Mouse (Mus musculus): ENCODE results near the gene Stat4.

Gene Stat4

GRCm38 (mm10) chr1:51986848-51987247 lies at the start of gene Stat4:
Gene Stat4 (plus strand): TSS chr1:51987148.
- DNase-seq (ENCODE audit: low read depth, low spot score), result no peak

DNA sequence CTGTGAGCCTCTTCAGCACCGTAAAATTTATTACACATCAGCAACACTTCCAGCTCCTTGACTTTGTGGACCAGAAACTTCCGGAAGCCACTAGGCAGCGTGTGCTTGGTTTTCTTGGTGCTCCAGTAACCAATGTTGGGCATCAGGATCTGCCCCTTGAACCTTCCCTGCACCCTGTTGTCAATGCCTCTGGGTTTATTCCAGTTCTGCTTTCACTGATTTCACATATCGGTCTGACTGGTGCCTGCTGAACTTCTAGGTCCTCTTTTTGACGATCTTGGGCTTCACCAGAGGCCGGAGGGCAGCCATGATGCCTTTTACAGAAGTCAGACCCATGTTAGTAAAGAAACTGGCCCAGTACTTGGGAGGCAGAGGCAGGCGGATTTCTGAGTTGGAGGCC lies 48.6 kb upstream of the Stat4 start:
- no peak for DNase-seq (ENCODE audit: low read depth, low spot score)

DNA sequence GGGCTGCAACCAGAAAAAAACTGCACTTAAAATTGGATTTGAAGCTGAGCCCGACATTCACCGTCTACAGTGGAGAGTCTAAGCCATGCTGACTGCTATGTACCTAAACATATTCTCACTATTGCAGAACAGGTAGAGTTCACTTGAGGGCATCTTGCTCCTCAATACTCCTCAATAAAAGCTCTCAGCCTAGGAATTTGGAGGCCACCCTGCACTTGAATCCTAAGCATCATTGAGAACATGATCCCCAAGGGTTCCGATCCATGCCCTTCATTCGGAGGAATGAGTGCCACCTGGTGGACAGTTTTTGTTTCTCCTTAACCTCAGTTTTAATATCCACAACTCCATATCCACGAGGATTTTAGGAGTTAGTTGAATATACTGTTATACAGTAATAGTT lies 42.2 kb upstream of the Stat4 start:
- peak; percentile 65 for DNase-seq (ENCODE audit: low read depth, low spot score)

DNA sequence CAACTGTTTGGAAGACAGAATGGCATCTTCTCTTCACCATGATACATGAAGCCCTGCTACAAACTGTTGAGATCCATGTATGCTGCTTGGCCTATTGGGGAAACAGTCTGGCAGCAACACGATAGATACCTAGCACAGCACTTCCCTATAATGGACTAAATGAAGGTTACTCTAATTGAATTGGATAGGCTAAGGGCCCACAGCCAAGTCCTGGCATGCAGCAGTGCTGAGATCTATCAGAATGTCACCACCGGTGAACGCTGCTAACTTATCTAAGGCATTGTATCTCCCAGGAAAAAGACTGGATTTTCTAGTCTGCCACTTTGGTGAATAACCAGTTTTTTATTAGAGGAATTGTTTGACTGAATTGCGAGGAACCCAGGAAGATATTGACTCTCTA lies 39.8 kb upstream of the Stat4 start:
- DNase-seq (ENCODE audit: low read depth, low spot score), result no peak

DNA sequence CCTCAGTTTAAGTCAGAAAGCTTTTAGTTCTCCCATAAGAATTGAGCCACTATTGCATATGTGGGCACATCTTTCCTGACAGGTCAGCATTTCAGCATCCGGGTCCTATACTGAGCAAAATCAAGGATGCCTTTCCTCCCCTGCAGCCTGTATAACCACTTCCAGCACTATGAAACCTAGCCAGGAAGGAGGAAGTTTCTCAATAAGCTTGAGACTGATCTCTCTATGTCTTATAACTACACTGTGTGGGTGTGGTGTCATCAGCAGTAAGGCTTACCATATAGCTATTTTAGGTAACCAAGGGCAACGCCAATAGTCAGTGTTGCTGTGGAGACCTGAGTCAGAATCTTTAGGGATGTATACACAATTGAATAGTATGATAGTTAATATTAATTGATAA lies 22.3 kb upstream of the Stat4 start:
- DNase-seq (ENCODE audit: low read depth, low spot score), result no peak

GRCm38 (mm10) chr1:51968994-51969393 lies 18.0 kb upstream of the Stat4 start:
- no peak for DNase-seq (ENCODE audit: low read depth, low spot score)

- DNase-seq (ENCODE audit: low read depth, low spot score), result no peak
These were observed 16.8 kb upstream of the Stat4 start for GRCm38 (mm10) chr1:51970182-51970581.

DNA sequence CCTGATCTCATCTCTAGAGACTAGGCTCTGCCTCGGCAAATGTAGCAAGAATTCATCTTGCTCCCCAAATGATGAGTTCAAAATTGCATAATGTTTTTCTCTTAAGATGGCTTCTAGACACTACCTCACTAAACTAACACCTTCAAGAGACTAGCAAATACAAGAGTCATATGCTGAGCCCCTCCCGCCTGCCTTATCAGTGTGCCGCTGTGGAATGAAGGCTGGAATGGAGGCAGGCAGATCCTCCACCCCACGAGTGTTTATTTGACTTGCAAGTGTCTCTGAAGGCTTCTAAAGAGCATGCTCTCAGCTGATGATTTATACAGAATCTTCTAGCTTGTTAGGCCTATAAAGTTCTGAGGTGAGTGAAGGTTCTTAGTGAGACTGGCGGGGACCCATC lies 11.4 kb upstream of the Stat4 start:
- DNase-seq (ENCODE audit: low read depth, low spot score), result no peak

DNA sequence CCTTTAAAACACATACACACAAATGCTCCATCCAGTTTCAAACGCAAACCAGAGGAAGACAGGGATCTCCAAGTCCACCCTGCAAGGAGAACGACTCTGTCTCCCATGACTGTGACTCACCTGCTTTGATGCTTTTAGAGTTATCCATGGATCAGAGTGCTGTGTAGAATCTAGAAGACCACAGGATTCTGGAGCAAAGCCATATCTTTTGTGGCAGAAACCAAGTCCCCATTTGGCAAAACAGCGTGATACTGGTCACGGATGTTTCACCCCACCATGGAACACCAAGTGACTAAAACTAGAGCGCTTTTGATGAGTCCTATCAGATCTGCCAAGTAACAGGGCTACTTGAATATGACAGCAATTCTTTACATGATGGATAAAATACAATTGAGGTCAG lies 7.9 kb upstream of the Stat4 start:
- no peak for DNase-seq (ENCODE audit: low read depth, low spot score)

DNA sequence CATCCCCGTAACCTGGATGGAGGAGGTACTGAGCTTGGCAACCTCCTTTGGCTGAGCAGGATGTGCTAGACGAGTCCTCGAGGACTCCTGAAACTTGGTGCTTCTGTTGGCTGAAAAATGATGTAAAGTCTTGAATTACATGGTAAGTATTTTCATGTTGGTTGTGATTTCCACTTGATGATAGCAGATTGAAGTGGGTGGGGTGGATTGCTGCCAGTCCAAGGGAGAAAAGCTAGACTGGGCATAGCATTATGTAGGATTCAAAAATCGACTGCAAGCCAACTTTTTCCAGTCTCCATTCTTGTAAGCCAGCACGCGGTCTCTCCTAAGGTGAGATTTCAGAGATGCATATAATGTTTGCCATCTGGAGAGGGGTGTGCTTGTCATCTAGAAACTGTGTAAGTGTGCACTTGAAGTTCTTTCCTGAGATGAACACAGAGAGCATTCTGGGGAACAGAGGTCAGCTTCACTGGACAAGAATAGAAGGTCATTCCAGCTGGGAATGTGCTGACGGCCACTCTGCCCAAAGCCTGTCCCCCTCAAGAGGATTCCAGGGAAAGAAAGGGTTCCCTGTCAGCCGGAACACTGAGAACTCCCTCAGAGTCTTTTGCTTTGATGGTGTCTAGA lies 5.1 kb downstream of the Stat4 start:
- DNase-seq (ENCODE audit: low read depth, low spot score), result no peak

- no peak for DNase-seq (ENCODE audit: low read depth, low spot score)
These were observed 9.1 kb downstream of the Stat4 start for GRCm38 (mm10) chr1:51996056-51996455.

DNA sequence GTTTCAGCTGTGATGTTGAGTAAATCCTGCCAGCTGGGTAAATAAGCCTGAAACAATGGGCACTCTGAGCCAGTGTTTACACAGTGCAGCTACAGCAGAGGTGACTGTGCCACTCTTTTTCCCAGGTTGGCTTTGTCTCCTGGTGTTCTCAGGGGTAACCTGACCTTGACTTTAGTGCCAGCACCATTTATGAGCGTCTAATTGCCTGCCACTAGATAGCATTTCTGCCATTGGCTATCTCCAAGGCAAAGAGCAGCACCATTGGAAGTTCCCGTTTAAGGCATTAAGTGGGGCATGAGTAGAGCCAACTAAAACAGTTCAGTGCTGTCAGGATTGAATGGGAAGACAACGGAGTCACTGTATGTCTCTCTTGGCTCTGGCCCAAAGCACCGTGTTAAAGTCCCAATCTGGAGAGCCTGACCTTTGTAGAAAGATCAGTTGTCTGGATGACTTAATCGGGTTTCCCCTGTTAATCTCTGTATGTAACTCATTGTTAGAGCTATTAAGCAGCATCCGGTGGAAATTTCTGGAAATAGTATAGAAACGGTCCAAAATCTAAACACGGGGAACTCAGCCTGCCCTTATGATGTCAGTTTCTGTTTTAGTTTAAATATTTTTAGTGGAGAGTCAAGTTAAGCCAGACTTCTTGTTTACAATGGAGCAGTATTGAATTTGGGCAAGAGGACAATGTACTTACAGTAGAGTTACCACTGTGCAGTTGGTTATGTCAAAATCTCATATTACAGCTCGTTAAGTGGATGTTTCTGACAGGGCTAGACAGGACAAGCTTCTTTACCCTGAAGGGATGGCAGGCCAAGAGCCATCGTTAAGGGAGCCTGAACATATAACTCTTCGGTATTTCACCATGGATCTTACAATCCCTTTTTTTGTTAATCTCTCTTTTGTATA lies 10.1 kb downstream of the Stat4 start:
- no peak for DNase-seq (ENCODE audit: low read depth, low spot score)

GRCm38 (mm10) chr1:51998542-51998941 lies 11.6 kb downstream of the Stat4 start:
- peak; percentile 68 for DNase-seq (ENCODE audit: low read depth, low spot score)

DNA sequence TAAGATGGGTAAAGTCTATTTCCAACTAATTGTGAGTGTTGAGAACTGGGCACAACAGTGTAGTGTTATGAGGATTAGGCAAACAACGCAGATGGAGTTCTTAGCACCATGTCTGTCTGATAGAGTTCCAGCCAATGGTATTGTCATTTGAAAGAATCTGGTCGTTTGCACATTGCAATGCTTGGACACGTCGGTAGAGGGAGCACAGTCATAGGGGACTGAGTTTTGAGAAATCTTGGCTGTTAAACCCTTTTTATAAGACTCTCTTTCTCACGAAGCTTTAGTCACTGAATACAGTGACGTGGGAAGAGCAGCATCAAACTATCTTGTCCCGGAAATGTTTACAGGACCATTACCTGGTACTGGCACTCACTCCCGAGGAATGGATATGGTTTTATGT lies 17.1 kb downstream of the Stat4 start:
- DNase-seq (ENCODE audit: low read depth, low spot score), result peak; percentile 85

DNA sequence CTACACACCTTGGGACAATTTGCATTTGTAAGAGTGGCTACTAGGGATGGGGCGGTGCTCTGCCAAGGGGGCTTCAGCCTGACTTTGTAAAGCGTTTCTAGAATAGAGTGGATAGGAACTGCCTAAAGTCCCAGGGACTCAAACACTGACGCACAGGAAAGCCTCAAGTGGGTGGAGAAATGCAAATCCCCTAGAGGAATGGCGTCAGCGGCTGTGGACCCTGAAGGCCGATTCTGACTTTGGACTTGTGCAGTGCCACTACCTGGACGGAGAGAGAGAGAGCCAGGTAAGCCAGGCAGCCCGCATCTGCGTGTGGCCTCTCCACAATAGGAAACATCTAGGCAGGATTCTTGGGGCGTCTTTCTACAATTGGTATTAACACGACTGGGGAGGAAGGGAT lies 21.5 kb downstream of the Stat4 start:
- peak; percentile 90 for DNase-seq (ENCODE audit: low read depth, low spot score)

DNA sequence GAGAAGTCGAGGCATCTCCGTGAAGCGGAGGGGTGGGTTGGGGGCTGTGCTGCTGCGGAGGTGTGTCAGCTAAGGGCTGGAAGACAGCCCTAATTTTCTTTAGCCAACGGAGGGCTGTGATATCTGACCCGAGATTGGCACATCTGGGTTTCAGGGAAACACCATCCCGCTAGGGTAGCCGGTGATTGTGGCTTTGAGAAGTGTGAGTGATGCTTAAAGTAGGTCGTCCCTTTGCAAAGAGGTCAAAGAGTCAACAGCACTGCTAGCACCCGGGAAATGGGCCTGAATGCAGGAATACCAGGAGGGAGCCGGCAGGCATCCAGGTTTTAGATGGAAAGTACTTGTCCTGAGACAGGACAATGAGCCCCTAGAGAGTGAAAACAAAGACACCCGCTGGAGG lies 22.0 kb downstream of the Stat4 start:
- peak; percentile 71 for DNase-seq (ENCODE audit: low read depth, low spot score)

- no peak for DNase-seq (ENCODE audit: low read depth, low spot score)
These were observed 23.8 kb downstream of the Stat4 start for GRCm38 (mm10) chr1:52010741-52011140.

DNA sequence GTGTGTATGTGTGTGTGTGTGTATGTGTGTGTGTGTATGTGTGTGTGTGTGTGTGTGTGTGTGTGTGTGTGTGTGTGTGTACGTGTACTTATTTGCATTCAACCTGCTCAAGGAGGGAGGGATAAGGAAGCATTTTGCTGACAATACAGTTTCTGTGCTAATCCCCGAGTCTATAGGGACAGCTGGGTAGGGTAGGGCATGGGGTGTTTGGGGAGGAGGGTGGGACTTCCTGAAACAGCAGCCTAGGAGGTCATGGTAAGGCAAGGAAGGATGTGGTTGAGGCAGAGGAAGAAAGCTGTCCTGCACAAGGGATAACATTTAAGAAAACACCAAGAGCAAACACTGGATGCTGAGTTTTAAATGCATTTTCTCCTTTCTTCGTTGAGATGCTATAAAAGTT lies 24.3 kb downstream of the Stat4 start:
- no peak for DNase-seq (ENCODE audit: low read depth, low spot score)

- no peak for DNase-seq (ENCODE audit: low read depth, low spot score)
These were observed 25.3 kb downstream of the Stat4 start for GRCm38 (mm10) chr1:52012231-52012630.

- DNase-seq (ENCODE audit: low read depth, low spot score), result no peak
These were observed 25.8 kb downstream of the Stat4 start for GRCm38 (mm10) chr1:52012757-52013156.

DNA sequence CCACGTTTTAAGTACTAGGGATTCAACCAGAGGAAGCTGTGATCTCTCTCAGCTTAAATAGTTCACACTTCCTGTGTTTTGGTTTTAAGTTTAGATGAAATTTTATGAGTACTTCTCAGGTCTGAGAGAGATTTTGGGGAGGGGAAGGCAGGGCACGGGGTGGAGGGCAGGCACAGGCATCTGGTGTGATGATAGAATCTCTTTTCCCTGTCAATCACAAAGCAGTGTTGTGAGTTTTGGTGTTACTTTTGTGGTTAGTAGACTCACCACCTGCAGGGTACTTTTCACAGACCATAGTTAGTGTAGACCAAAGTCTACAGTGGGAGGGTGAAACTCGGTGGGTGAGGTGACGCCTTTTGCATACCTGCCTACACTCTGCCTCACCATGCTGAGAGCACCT lies 32.7 kb downstream of the Stat4 start:
- no peak for DNase-seq (ENCODE audit: low read depth, low spot score)

GRCm38 (mm10) chr1:52021936-52022725 lies 35.2 kb downstream of the Stat4 start:
- no peak for DNase-seq (ENCODE audit: low read depth, low spot score)

Data from ES-CJ7 (cell line).